Mouse (Mus musculus): ENCODE results near the gene Adcy1.
A peak's percentile ranks its signal among the peaks of the same experiment; 100 is the strongest.

The Adcy1 gene

DNA sequence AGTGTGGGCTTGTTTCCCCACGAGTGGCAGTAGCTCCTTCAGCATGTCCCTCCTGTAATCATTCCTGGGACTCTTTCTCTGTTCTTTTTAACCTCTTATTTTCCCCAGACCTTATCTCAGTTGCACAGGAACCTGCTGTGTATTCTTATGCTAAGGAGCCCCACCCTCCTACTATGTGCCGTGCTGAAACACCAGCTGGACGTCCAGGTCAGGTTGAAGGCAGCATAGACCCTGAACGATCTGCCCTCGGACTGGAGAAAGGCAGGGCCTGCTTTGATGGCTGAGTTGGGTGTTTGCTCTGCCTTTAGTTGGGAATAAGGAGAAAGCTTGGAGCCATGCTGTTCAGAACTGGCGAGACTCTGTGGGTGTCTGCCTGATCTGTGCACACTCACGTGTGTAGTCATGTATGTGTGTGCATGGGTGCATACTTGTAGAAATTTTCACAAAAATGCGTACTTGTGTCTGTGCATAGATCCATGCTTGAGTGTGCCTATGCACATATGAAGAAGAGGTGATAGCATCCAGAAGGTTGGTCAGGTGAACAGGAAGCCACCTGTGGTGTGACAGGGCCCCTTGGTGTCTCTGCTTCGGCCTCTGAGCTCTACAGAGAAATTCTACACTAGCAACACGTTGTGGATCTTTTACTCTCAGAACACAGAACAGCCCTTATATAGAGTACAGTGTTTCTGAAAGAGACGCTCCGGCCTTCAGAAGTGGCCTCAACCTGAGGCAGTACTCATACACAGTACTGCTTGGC is 5.4 kb downstream of the Adcy1 start:
- no peak for ATAC-seq (ENCODE audit: low TSS enrichment)

DNA sequence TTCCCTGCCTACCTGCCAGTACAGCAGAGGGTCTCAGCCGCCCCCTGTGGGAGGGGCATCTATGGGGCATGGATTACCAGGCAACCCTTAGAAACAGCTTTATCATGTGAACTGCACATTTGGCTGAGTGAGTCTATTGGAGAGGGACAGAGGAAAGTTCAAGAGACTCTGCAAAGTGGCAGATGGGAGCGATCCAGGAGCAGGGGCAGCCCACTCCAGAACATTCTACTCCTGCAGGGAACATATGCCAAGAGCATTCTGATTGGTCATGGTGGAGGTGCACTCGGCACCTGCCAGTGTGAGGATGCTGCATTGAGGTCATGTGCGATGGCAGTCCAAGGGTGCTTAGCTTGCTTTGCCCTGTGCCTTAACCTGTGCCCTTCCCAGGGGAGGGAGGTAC is 6.5 kb downstream of the Adcy1 start:
- no peak for ATAC-seq (ENCODE audit: low TSS enrichment)

GRCm38 (mm10) chr11:7071617-7072016 is 8.3 kb downstream of the Adcy1 start:
- ATAC-seq (ENCODE audit: low TSS enrichment): no peak

DNA sequence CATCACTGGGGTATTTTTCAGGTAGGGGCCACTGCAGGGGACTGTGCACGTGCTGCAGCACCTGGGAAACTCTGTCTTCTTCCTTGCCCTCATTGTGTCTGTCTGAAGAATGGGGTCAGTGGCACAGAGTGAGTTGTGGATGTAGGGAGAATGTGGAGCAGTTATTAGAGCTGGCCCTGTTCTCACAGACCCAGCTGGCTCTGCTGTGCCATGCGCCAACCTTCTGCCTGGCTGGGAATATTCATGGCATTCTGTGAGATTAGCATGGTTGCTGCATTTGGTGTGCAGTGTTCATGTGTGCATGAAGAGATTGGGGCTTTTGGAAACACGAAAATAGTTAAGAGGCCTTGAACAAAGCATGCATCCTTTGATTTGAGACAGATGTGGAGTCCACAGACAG is 10.3 kb downstream of the Adcy1 start:
- 0 out of 2 replicates have a peak, but pooled peaks have one; percentile 10 for ATAC-seq (ENCODE audit: low TSS enrichment)

DNA sequence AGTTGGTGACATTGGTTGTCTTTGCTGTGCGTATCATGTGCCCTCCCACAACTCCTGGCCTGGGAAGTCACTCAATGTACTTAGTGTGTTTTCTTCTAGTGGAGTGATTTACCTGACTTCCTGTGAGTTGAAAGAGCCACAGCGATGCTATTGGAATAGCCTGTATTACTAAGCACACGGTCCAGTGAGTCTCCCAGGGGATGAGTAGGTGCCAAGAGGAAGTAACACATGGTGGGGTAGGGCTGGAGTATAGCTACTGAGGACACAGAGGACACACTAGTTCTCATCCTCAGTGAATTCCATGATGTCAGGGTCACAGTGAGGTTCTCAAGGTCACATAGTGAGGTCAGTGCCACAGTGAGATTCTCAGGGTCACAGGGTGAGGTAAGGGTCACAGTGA is 13.2 kb downstream of the Adcy1 start:
- no peak for ATAC-seq (ENCODE audit: low TSS enrichment)

- ATAC-seq (ENCODE audit: low TSS enrichment): peak; percentile 63
These were observed 18.6 kb downstream of the Adcy1 start for GRCm38 (mm10) chr11:7081893-7082292.

GRCm38 (mm10) chr11:7083911-7084310 is 20.6 kb downstream of the Adcy1 start:
- ATAC-seq (ENCODE audit: low TSS enrichment): no peak

DNA sequence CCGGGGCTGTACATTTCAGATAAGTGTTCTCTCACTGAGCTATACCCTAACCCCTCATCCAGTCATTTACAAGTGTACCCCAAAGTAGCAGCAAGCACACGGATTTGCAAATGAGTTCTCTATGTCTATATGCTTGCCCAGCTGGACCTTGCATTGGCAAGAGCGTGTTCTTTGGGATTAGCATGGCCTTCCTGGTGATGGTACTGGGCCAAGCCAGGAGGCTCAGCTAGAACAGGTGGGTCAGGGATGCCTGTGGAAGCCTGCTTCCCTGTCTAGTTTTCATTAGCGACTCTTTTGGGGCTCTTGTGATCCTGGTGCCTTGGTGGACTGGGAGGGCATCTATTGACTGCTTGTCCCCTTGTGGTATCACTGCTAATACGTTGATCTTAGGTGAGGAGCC is 21.9 kb downstream of the Adcy1 start:
- ATAC-seq (ENCODE audit: low TSS enrichment): no peak

DNA sequence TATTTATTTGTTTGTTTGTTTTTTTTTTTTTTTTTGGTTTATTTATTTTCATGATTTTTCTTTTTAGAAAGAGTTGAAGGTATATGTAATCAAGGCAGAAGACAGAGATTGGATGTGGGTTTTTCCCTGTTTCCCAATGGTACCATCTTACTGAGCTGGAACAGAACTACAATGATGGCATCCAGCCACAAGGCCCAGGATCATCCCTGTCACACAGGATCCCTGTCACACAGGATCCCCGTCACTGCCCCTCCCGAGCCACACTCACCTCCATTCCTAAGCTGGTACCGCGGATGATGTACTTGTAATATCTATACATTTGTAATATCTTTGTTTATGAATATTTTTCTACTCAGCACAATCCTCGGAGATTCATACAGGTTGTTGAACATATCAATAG is 27.8 kb downstream of the Adcy1 start:
- no peak for ATAC-seq (ENCODE audit: low TSS enrichment)

DNA sequence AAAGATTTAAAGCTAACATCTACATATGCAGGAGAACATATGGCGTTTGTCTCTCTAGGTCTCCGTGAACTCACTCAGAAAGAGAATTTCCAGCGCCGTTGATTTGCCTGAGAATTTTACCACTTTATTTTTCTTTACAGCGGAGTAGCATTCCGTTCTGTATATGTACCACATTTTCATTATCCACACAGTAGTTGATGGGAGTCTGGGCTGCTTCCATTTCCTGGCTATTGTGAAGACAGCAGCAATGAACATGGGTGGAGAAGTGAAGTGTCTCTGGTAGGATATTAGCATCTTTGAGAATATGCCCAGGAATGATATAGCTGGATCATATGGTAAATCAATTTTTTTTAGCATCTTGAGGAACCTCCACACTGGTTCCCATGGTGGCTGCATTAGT is 31.6 kb downstream of the Adcy1 start:
- peak; percentile 69 for ATAC-seq (ENCODE audit: low TSS enrichment)

DNA sequence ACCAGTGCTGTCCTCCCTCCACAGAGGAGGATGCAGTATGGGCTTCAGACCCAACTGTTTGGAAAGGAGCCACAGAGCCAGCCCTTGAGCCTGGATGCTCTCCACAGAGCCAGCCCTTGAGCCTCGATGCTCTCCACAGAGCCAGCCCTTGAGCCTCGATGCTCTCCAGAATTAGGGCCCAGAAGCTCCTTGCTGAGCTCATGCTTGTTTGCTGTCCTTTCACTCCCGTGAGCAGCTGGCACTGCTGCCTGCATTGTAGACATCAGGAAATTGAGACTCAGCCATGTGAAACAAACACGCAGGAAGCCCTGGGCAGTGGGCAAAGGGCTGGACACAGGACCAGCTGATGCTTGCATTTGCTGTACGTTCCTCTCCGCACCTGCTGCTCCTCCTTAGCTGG is 38.4 kb downstream of the Adcy1 start:
- ATAC-seq (ENCODE audit: low TSS enrichment): no peak

- ATAC-seq (ENCODE audit: low TSS enrichment): no peak
These were observed 39.2 kb downstream of the Adcy1 start for GRCm38 (mm10) chr11:7102256-7103194.

GRCm38 (mm10) chr11:7105337-7105736 is 42.0 kb downstream of the Adcy1 start:
- ATAC-seq (ENCODE audit: low TSS enrichment): peak; percentile 44

DNA sequence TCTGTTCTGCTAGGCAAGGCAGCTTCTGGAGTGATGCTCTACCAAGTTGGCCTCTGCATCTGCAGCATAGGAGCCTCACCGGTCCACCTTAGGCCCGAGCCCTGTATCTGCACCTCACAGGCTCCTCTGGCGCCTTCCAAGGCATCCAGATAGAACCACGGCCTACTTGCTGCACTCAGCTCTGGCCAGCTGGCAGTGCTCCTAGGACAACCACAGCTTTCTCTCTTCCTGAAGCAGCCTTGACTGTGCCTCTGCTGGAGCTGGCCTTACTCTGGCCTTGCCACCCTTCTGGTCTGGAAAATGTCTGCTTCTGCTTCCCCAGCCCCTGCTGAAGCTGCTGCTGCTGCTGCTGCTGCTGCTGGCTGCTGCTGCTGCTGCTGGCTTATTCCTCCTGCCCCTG is 45.8 kb downstream of the Adcy1 start:
- peak; percentile 28; the same call in 1 of the 2 replicates for ATAC-seq (ENCODE audit: low TSS enrichment)

- peak; percentile 38 for ATAC-seq (ENCODE audit: low TSS enrichment)
These were observed 49.8 kb downstream of the Adcy1 start for GRCm38 (mm10) chr11:7113046-7113445.

GRCm38 (mm10) chr11:7113687-7114086 is 50.4 kb downstream of the Adcy1 start:
- ATAC-seq (ENCODE audit: low TSS enrichment): peak; percentile 60

DNA sequence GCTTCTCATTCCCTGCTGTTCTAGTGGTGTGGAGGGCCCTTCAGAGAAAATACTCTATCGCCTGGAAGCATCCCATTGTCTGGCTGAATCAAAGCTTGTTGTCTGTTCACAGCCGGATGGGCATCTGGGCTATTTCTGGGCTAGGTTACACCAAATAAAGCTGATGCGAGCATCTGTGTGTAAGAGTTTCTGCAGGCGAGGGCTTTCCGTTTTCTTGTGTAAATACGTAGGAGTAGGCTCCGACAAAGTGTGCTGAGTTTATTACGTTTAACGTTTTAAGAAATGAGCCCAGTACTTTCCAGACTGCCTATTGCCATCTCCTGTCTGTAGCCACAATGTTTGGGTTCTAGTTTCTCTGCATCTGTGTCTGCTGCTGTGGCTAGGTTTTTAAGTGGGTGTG is 51.0 kb downstream of the Adcy1 start:
- peak; percentile 62 for ATAC-seq (ENCODE audit: low TSS enrichment)

DNA sequence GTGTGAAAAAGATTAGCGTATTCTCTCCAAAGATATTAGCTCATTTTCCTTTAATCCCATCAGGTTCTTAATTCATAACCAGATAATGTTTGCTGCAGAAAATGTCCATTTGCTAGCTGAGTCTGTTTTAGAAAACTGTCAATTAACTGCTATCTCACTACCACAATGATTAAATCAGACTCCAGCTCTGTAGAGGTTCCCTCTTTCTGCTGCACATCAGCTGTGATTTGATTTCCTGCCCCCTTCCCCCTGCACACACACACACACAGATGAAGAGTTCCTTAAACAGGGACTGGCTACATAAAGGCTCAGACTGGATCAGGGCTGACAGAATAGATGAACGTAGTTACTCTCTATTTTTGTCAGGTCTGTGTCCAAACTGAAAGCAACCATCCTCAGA is 53.4 kb downstream of the Adcy1 start:
- ATAC-seq (ENCODE audit: low TSS enrichment): no peak

GRCm38 (mm10) chr11:7129319-7130051 is 66.2 kb downstream of the Adcy1 start:
- ATAC-seq (ENCODE audit: low TSS enrichment): peak; percentile 45

DNA sequence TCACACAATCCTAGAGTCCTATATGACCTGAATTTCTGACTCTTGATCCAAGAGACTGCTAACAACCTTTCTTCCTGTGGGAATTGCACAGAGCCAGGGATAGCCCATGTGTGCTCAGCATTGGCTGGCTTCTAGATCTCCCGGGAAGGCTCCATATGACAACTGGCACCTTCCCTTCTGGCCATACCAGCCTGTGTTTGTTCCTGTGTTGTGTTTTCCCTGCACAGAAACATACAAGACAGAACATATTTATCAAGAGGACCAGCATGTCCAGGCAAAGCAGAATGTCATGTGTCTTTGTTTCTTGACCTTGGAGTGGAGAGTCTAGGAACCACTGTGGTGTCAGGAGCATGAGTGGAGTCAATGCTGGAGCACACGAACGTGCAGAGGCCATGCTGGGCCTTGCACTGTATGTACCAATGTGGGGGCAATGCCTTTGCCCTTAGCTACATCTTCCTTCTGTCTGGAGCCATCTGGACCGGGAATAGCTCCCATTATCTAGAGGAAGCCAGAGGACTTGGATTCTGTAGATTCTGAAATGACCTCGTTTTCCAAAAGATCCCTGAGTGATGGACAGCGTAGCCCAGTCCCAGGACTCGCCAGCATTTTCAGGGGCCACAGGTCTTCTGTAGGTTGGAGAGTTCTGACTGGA is 69.6 kb downstream of the Adcy1 start:
- ATAC-seq (ENCODE audit: low TSS enrichment): no peak

DNA sequence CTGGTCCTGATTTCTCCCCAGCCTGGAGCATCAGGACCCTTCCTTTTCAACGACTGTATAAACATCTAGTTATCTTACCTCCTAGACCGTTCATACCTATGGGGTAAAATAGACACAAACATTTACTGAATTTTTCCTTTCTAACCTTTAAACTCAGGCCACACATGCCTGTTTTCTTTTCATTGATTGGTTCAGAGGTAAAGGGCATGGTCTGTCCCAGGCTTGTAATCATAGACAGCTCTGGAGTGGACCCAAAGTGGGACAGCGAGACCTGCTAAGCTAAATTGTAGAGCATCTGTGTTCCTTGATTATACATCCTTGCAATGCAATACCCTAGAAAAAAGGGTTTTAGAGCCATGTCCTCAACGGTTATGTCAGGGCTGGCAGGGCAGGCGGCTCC is 70.4 kb downstream of the Adcy1 start:
- no peak for ATAC-seq (ENCODE audit: low TSS enrichment)

- peak; percentile 96 for ATAC-seq (ENCODE audit: low TSS enrichment)
These were observed 71.0 kb downstream of the Adcy1 start for GRCm38 (mm10) chr11:7134319-7134718.
